Mouse (Mus musculus): ENCODE measurements around the gene Sap30l. TPM values are rescaled to one million over a fixed set of nuclear protein-coding genes. Genes with fewer than 3 reads are reported as not detected.
"Not testable (repeated sequence)": the region's sequence is repeated elsewhere in the genome, so short reads cannot be mapped to it uniquely, and the experiment has no call there.

Sap30l gene
- total RNA-seq, 2 experiments from 2014 or later = 50.6 to 54.6 TPM

- DNase-seq (ENCODE audit: low spot score in 2 of 2) = no peak
- no peak for TF ChIP-seq CTCF (conservative IDR thresholded peaks at IDR 0.05)
- no peak overlapping the region for H3K27ac ChIP-seq
- no peak overlapping the region for H3K4me3 ChIP-seq
These were observed 3.6 kb downstream of the Sap30l start for GRCm38 (mm10) chr11:57805047-57805446.

GRCm38 (mm10) chr11:57809017-57809731, 7.7 kb downstream of the Sap30l start:
- no peak for TF ChIP-seq CTCF (conservative IDR thresholded peaks at IDR 0.05)
- no peak overlapping the region for H3K27ac ChIP-seq
- no peak for DNase-seq (ENCODE audit: low spot score in 2 of 2)
- no peak overlapping the region for H3K4me3 ChIP-seq

- DNase-seq (ENCODE audit: low spot score in 2 of 2) = no peak
- no peak for TF ChIP-seq CTCF (conservative IDR thresholded peaks at IDR 0.05)
- Histone ChIP-seq H3K27ac (no peak overlapping the region), H3K4me3 (no peak overlapping the region)
These were observed 8.3 kb downstream of the Sap30l start for GRCm38 (mm10) chr11:57809732-57810098.

GRCm38 (mm10) chr11:57811006-57811405, 9.6 kb downstream of the Sap30l start:
- no peak for DNase-seq (ENCODE audit: low spot score in 2 of 2)
- Histone ChIP-seq H3K4me3 (no peak overlapping the region), H3K27ac (no peak overlapping the region)
- no peak for TF ChIP-seq CTCF (conservative IDR thresholded peaks at IDR 0.05)

GRCm38 (mm10) chr11:57812212-57812611, 10.8 kb downstream of the Sap30l start:
- TF ChIP-seq CTCF (conservative IDR thresholded peaks at IDR 0.05) = no peak
- no peak overlapping the region for H3K4me3 ChIP-seq
- DNase-seq (ENCODE audit: low spot score in 2 of 2) = no peak
- H3K27ac ChIP-seq = no peak overlapping the region

GRCm38 (mm10) chr11:57813641-57814040, 12.2 kb downstream of the Sap30l start:
- Histone ChIP-seq H3K4me3 (no peak overlapping the region), H3K27ac (peak overlapping the region; percentile 67)
- no peak for DNase-seq (ENCODE audit: low spot score in 2 of 2)
- TF ChIP-seq CTCF (conservative IDR thresholded peaks at IDR 0.05) = no peak

GRCm38 (mm10) chr11:57818189-57818588, 16.8 kb downstream of the Sap30l start:
- Histone ChIP-seq H3K4me3 (no peak overlapping the region), H3K27ac (no peak overlapping the region)
- peak; percentile 43 for TF ChIP-seq CTCF (conservative IDR thresholded peaks at IDR 0.05)
- DNase-seq (ENCODE audit: low spot score in 2 of 2) = no peak

GRCm38 (mm10) chr11:57819999-57820581, 18.7 kb downstream of the Sap30l start:
- no peak overlapping the region for H3K4me3 ChIP-seq
- H3K27ac ChIP-seq = no peak overlapping the region
- TF ChIP-seq CTCF (conservative IDR thresholded peaks at IDR 0.05) = peak; percentile 94
- DNase-seq (ENCODE audit: low spot score in 2 of 2) = peak; percentile 66 to 87

- peak; percentile 53 for TF ChIP-seq CTCF (conservative IDR thresholded peaks at IDR 0.05)
- not testable (repeated sequence) for DNase-seq (ENCODE audit: low spot score in 2 of 2); H3K27ac ChIP-seq; H3K4me3 ChIP-seq
These were observed 21.7 kb downstream of the Sap30l start for GRCm38 (mm10) chr11:57823159-57823558.

- H3K4me3 ChIP-seq = no peak overlapping the region
- TF ChIP-seq CTCF (conservative IDR thresholded peaks at IDR 0.05) = no peak
- H3K27ac ChIP-seq = no peak overlapping the region
- no peak for DNase-seq (ENCODE audit: low spot score in 2 of 2)
These were observed 22.3 kb downstream of the Sap30l start for GRCm38 (mm10) chr11:57823714-57824113.

- H3K4me3 ChIP-seq; H3K27ac ChIP-seq; DNase-seq (ENCODE audit: low spot score in 2 of 2): not testable (repeated sequence)
- TF ChIP-seq CTCF (conservative IDR thresholded peaks at IDR 0.05) = peak; percentile 43
These were observed 23.8 kb downstream of the Sap30l start for GRCm38 (mm10) chr11:57825234-57825633.

- no peak for TF ChIP-seq CTCF (conservative IDR thresholded peaks at IDR 0.05)
- DNase-seq (ENCODE audit: low spot score in 2 of 2) = no peak
- H3K27ac ChIP-seq = no peak overlapping the region
- H3K4me3 ChIP-seq = peak overlapping the region; percentile 40
These were observed 25.8 kb downstream of the Sap30l start for GRCm38 (mm10) chr11:57827048-57827914.

- no peak for TF ChIP-seq CTCF (conservative IDR thresholded peaks at IDR 0.05)
- Histone ChIP-seq H3K27ac (no peak overlapping the region), H3K4me3 (peak overlapping the region; percentile 40)
- DNase-seq (ENCODE audit: low spot score in 2 of 2) = no peak
These were observed 26.6 kb downstream of the Sap30l start for GRCm38 (mm10) chr11:57827915-57828545.

Measured in layer of hippocampus, adult 2 months (tissue).